Mouse (Mus musculus): ENCODE results near the gene Acsl6. TPM values are rescaled to one million over a fixed set of nuclear protein-coding genes. Genes with fewer than 3 reads are reported as not detected.

Gene Acsl6
- total and polyA plus RNA-seq, 3 experiments: 2.8 to 7.9 TPM; not detected in 1

DNA sequence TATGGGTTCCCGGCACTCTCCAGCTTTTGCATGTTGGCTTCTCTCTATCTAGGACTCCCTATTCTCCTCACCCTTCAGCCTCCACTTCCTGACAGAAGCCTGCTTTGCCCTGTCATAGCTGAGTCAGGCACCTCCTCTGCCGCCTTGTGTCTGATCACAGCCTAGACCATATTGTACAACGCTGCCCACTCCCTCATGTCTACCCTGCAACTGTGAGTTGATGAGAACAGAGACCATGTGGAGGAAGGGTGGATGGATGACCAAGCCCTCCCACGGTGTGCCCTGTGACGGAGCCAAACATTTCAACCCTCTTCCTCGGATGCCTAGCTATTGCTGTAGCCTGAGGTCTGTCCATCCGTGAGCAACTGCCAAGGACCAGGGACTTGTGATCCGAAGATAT lies 13.8 kb downstream of the Acsl6 start:
- peaks cover 0 to 22% of the 10 kb centered on the region in 2 experiments; a peak in 2 of 4 replicates for H3K36me3 ChIP-seq (ENCODE audit: control insufficient read depth in 1 of 2, insufficient read depth in 2 of 2, low read length in 2 of 2)
- TF ChIP-seq MYC (IDR thresholded peaks at IDR 0.05; ENCODE audit: low read depth, low read length) (no peak), GATA1 (IDR thresholded peaks at IDR 0.05; ENCODE audit: low read depth, low read length) (no peak), POLR2A (IDR thresholded peaks at IDR 0.05; ENCODE audit: control insufficient read depth in 1 of 2, insufficient read depth in 1 of 2, low read depth in 1 of 2, low read length in 2 of 2, poor library complexity in 1 of 2) (no peak), MYB (IDR thresholded peaks at IDR 0.05; ENCODE audit: low read depth, low read length) (no peak), JUND (IDR thresholded peaks at IDR 0.05; ENCODE audit: low read depth, low read length) (no peak), MXI1 (IDR thresholded peaks at IDR 0.05; ENCODE audit: low read depth, low read length) (no peak), BHLHE40 (IDR thresholded peaks at IDR 0.05; ENCODE audit: borderline replicate concordance, low read depth, low read length) (no peak), ELF1 (IDR thresholded peaks at IDR 0.05; ENCODE audit: low read depth, low read length) (no peak), TCF12 (IDR thresholded peaks at IDR 0.05; ENCODE audit: low read depth, low read length) (no peak)
- no peaks in the 10 kb centered on the region for H3K79me2 ChIP-seq (ENCODE audit: control insufficient read depth, insufficient read depth, low read length, poor library complexity)
- DNase-seq (ENCODE audit: low read depth, low spot score): no peak
- peaks cover 27 to 32% of the 10 kb centered on the region in 2 experiments for H3K4me1 ChIP-seq (ENCODE audit: control insufficient read depth in 1 of 2, insufficient read depth in 2 of 2, low read length in 2 of 2)
- no peak overlapping the region for H3K4me3 ChIP-seq (ENCODE audit: control insufficient read depth in 1 of 2, insufficient read depth in 1 of 2, low read depth in 2 of 2, low read length in 2 of 2)
- no peaks in the 10 kb centered on the region for H3K9me3 ChIP-seq (replicated peaks; ENCODE audit: insufficient read depth, low read length)
- H3K27me3 ChIP-seq (ENCODE audit: control insufficient read depth in 1 of 2, insufficient read depth in 2 of 2, low read length in 2 of 2): no peaks in the 10 kb centered on the region
- no peak overlapping the region for H3K27ac ChIP-seq (ENCODE audit: control insufficient read depth, low read depth, low read length)
- H3K9ac ChIP-seq (ENCODE audit: control insufficient read depth, low read depth, low read length, poor library complexity, severe bottlenecking): no peak overlapping the region

DNA sequence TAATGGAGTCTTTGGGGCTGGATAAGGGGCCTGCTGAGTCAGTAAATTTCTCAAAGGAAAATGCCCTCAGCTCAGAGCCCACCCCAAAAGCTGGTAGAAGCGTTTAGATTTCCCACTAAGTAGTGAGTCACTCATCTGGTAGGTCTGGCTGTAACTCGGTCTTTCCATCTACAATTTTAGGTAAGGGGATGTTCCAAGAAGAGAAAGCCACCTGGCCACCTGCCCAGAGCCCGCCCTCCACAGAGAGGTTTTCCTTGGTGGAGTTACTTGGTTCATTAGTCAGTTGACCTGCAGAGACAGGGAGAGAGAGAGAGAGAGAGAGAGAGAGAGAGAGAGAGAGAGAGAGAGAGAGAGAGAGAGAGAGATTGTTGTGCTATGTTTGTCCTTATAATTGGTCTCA lies 14.2 kb downstream of the Acsl6 start:
- TF ChIP-seq JUND (IDR thresholded peaks at IDR 0.05; ENCODE audit: low read depth, low read length) (0 out of 2 replicates have a peak, but pooled peaks have one; percentile 60), ETS1 (IDR thresholded peaks at IDR 0.05; ENCODE audit: low read depth, low read length) (no peak)
- Histone ChIP-seq H3K9ac (ENCODE audit: control insufficient read depth, low read depth, low read length, poor library complexity, severe bottlenecking) (no peak overlapping the region), H3K36me3 (ENCODE audit: control insufficient read depth in 1 of 2, insufficient read depth in 2 of 2, low read length in 2 of 2) (peaks cover 0 to 19% of the 10 kb centered on the region in 2 experiments; a peak in 2 of 4 replicates), H3K4me1 (ENCODE audit: control insufficient read depth in 1 of 2, insufficient read depth in 2 of 2, low read length in 2 of 2) (peaks cover 23 to 27% of the 10 kb centered on the region in 2 experiments), H3K9me3 (replicated peaks; ENCODE audit: insufficient read depth, low read length) (no peaks in the 10 kb centered on the region), H3K27me3 (ENCODE audit: control insufficient read depth in 1 of 2, insufficient read depth in 2 of 2, low read length in 2 of 2) (no peaks in the 10 kb centered on the region), H3K27ac (ENCODE audit: control insufficient read depth, low read depth, low read length) (no peak overlapping the region), H3K4me3 (ENCODE audit: control insufficient read depth in 1 of 2, insufficient read depth in 1 of 2, low read depth in 2 of 2, low read length in 2 of 2) (no peak overlapping the region), H3K79me2 (ENCODE audit: control insufficient read depth, insufficient read depth, low read length, poor library complexity) (no peaks in the 10 kb centered on the region)
- DNase-seq (ENCODE audit: low read depth, low spot score): no peak

DNA sequence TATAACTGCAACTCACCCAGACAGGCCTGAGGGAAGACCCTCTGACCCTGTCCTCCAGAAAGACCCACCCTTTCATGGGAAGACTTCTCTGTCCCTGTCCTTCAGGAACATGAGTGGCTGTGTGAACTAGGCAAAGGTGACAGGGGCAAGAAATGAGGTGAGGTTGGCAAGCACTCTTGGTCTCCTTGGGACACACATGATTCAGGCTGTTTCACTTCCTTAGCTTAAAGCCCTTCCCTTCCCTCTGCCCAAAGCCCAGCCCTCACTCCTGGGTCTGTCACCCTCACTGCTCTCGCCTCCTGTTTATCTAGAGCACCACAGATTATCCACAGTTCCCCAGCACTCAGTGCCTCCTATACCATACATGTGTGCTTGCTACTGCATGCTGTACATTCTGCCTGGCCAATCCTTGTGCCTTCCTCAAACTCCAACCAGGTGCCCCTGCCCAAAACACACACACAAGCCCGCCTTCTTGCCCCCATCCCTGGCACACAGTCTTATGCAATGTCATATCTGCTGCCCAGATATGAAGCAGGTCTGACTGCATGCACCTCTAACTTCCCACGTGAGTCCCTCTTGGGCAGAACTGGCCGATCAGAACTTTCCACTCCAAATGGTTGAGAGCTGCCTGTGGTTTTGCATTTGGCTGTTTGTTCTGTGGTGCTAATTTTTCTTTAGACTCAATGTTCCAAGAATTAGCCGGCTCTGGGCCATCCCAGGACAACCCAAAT lies 18.4 kb downstream of the Acsl6 start:
- Histone ChIP-seq H3K79me2 (ENCODE audit: control insufficient read depth, insufficient read depth, low read length, poor library complexity) (no peaks in the 10 kb centered on the region), H3K4me1 (ENCODE audit: control insufficient read depth in 1 of 2, insufficient read depth in 2 of 2, low read length in 2 of 2) (no peaks in the 10 kb centered on the region), H3K36me3 (ENCODE audit: control insufficient read depth in 1 of 2, insufficient read depth in 2 of 2, low read length in 2 of 2) (no peaks in the 10 kb centered on the region), H3K9me3 (replicated peaks; ENCODE audit: insufficient read depth, low read length) (no peaks in the 10 kb centered on the region), H3K27me3 (ENCODE audit: control insufficient read depth in 1 of 2, insufficient read depth in 2 of 2, low read length in 2 of 2) (no peaks in the 10 kb centered on the region), H3K27ac (ENCODE audit: control insufficient read depth, low read depth, low read length) (no peak overlapping the region), H3K9ac (ENCODE audit: control insufficient read depth, low read depth, low read length, poor library complexity, severe bottlenecking) (no peak overlapping the region), H3K4me3 (ENCODE audit: control insufficient read depth in 1 of 2, insufficient read depth in 1 of 2, low read depth in 2 of 2, low read length in 2 of 2) (no peak overlapping the region)
- peak; percentile 30 for DNase-seq (ENCODE audit: low read depth, low spot score)
- TF ChIP-seq TAL1 (IDR thresholded peaks at IDR 0.05; ENCODE audit: low read length) (peak; percentile 3; the same call in 1 of the 2 replicates), CHD2 (IDR thresholded peaks at IDR 0.05; ENCODE audit: low read length) (no peak)
